Mouse (Mus musculus) spleen, postnatal 36 days (tissue): ENCODE measurements around the gene Deaf1.

Experiments
- DNase-seq, 2 experiments: peaks; one replicate each; pipeline ENCODE4 v3.0.0; 2022; ENCODE audit warnings: low spot score in 2 of 2, mixed read lengths in 1 of 2

Gene Deaf1

GRCm38 (mm10) chr7:141297926-141298650 is 29.4 kb downstream of the Deaf1 start:
- no peak for DNase-seq

- no peak for DNase-seq
These were observed 33.0 kb downstream of the Deaf1 start for GRCm38 (mm10) chr7:141294479-141294878.

- no peak for DNase-seq
These were observed 33.5 kb downstream of the Deaf1 start for GRCm38 (mm10) chr7:141293852-141294471.

GRCm38 (mm10) chr7:141292583-141293388 is 34.7 kb downstream of the Deaf1 start:
- DNase-seq: no peak

- DNase-seq: no peak
These were observed 35.4 kb downstream of the Deaf1 start, which contains the start of gene Drd4 for GRCm38 (mm10) chr7:141291921-141292582. Drd4 (plus strand) TSS chr7:141292006.

GRCm38 (mm10) chr7:141288042-141288441 is 39.4 kb downstream of the Deaf1 start:
- no peak for DNase-seq

- DNase-seq: no peak
These were observed 44.7 kb downstream of the Deaf1 start for GRCm38 (mm10) chr7:141282756-141283155.

- DNase-seq: no peak
These were observed 46.0 kb downstream of the Deaf1 start for GRCm38 (mm10) chr7:141281442-141281841.

GRCm38 (mm10) chr7:141278766-141279590 is 48.5 kb downstream of the Deaf1 start, which contains the start of gene Sct:
Sct (minus strand) TSS chr7:141279133.
- DNase-seq: no peak

- DNase-seq: no peak
These were observed 49.5 kb downstream of the Deaf1 start for GRCm38 (mm10) chr7:141277701-141278678.

GRCm38 (mm10) chr7:141276546-141276945 is 50.9 kb downstream of the Deaf1 start, which contains the start of gene Cdhr5:
Cdhr5 (minus strand) TSS chr7:141276786.
- DNase-seq: peak; percentile 36 to 46

GRCm38 (mm10) chr7:141275356-141275755 is 52.1 kb downstream of the Deaf1 start:
- DNase-seq: no peak

- DNase-seq: no peak
These were observed 56.9 kb downstream of the Deaf1 start for GRCm38 (mm10) chr7:141270631-141271030.

GRCm38 (mm10) chr7:141269273-141269545 is 58.3 kb downstream of the Deaf1 start:
- DNase-seq: no peak

GRCm38 (mm10) chr7:141268466-141269272 is 58.8 kb downstream of the Deaf1 start:
- DNase-seq: peak; percentile 31 to 50

GRCm38 (mm10) chr7:141265739-141266561 is 61.5 kb downstream of the Deaf1 start, which contains the start of gene Irf7:
Irf7 (minus strand) TSS chr7:141266481.
- DNase-seq: peak; percentile 80 to 84

- DNase-seq: peak in 1 of 2 experiments; percentile 35
These were observed 62.1 kb downstream of the Deaf1 start for GRCm38 (mm10) chr7:141265411-141265738.

GRCm38 (mm10) chr7:141264761-141265410 is 62.6 kb downstream of the Deaf1 start:
- peak; percentile 66 to 69 for DNase-seq
